Mouse (Mus musculus) stomach, postnatal 0 days (tissue): Measurements from ENCODE around the gene Fbln1.

Source experiments
- CTCF ChIP-seq: IDR thresholded peaks from 2 replicates; pipeline ENCODE4 v1.5.1; 2016; ENCODE audit warnings: antibody characterized with exemption, low read depth, mild to moderate bottlenecking, moderate library complexity
- EP300 ChIP-seq: optimal IDR thresholded peaks from 2 replicates; pipeline ENCODE3; 2016; ENCODE audit warnings: antibody characterized with exemption

DNA sequence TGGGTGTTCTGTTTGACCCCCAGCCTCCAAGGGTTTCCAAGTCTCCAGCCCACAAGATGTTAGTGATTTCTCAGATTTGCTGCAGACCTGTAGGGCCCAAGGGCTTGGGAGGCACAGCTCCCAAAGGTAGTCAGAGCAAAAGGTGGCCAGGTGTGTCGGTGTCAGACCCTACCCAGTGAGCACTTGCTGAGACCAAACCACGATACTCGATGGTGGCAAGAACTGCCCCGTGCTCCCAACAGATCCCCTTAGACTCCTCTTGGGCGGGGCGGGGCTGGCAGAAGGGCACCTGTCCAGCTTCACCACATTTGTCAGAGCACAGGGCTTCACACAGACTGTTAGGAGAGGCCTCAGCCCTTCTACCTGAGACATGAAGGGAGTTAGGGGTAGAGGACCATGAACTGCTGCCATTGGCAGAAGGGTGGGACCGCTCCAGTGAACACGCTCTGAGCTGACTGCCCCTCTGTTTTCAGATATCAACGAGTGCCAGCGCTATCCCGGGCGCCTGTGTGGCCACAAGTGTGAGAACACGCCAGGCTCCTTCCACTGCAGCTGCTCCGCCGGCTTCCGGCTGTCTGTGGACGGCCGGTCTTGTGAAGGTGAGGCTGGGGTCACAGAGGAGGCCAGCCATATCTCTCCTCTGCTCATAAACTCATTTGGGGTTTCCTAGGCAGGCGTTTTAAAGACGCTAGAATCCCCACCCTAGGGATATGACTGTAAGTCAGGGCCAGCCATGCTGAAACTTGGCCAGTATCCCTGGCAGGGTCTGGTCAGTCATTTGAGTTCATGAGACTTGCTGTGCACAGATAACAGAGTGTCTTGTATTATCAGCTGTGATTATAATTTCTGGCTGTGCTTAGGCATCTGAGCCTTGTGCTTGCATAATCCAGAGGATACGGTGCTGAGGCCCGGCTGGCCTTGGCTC is 33.3 kb downstream of the Fbln1 start:
- TF ChIP-seq CTCF (no peak), EP300 (no peak)
